Mouse (Mus musculus): ENCODE measurements around the gene Plppr5.

Gene Plppr5

DNA sequence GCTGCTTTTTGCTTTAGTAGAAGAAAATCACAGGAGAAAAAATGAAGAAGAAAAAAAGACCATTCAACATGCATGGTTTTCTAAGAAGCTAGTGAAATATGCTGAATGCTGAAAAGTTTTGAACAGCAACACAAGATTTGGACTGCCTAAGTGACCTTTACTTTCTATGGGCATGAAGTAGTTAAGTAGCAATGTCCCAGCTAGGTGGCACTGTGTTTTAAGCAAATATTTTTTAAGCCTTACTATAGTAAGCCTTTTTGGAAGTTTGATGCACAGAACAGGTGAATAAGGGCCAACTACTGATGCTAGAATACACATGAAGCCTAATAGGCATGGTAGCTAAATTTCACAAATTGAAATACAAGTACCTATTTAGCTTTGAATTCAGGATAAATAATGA, 134.2 kb downstream of the Plppr5 start:
- DNase-seq (ENCODE audit: low read depth) = no peak

GRCm38 (mm10) chr3:117716534-117717280, 142.1 kb downstream of the Plppr5 start:
- no peak for DNase-seq (ENCODE audit: low read depth)

DNA sequence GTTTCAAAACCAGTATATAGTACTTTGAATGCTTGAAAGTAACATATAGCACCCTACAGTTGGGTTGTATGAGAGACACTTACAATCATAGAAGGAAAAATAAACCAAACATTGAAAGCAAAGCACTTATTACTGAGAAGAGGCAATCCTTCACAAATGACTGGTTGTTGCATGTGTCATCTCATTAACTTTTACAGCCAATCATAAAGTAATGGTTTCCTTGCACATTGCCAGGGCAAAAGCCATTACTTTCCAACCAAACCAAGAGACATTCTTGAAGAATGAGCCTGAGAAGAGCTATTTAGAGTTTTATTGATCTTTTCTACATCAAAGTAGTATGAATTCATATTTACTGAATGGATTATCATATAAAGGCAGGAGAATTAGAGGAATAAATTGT, 148.8 kb downstream of the Plppr5 start:
- no peak for DNase-seq (ENCODE audit: low read depth)

DNA sequence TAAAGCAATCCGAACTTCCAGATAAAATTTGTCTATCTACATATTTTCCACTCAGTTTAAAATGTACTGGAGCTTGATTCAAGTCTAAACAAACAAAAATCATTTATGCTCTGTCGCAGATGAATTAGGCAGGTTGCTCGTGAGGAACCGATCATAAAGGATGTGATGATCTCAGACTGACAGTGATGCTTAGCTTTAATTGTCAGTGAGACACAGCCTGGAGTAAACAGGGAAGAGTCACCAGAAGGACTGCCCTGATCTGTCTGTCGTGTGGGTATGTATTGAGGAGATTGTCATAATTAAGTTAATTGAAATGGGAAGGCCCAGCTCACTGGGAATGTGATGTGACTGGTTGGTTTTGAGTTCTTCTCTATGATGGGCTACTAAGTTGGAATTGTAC, 149.9 kb downstream of the Plppr5 start:
- no peak for DNase-seq (ENCODE audit: low read depth)

GRCm38 (mm10) chr3:117725501-117725900, 150.9 kb downstream of the Plppr5 start:
- no peak for DNase-seq (ENCODE audit: low read depth)

DNA sequence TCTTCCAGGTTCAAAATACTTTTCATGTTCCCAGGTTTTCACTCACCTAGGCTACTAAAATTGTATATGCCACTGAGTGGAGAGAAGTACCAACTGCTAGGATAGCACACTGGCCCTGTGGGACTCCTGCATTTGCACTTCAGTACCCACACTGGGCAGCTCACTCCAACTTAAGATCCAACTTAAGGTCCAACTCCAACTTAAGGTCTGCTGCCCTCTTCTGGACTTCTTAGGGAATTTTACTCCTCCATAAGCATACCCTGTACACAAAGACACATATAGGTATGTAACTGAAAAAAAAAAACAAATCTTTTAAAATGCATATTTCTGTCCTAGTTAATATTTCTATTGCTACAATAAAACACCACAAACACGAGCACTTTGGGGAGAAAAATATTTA, 153.5 kb downstream of the Plppr5 start:
- no peak for DNase-seq (ENCODE audit: low read depth)

DNA sequence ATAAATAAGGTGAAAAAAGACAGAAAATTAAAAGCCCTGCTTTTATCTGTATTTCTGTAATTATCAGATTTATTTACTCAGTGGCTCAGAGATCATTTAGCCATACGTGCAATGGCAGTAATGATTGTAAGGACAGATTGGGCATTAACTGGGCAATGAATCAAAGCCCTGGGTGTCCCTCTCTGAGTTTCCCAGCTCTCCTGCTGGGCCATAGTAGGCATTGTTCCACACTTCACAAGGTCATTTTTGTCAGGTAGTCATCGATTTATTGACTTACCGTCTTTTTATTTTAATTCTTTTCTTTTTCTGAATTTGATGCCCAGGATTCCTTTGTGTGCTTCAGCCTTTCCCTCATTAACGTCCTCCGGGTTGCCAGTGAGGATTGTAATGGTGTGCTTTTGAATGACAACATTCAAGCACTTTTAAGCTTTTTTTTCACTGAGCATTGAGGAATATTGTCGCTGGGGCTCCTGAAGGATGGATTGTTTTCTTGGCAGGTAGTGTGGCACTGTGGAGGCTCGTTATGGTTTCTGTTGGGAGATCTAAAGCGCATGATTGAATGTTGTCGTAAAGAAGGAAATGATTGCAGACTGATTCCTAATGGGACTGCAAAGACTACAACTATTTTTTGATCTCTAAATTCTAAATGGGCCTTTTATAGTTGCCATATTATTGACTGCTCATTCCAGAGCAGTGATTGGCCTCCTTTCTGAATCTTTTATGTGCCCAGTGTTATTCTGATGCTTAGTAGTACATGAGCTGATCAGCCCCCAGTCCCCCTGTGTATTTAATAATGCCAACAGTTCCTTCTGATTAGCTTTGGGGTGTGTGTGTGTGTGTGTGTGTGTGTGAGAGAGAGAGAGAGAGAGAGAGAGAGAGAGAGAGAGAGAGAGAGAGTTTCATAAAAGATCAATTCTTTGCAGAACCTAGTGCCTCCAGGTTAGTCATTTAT, 154.8 kb downstream of the Plppr5 start:
- no peak for DNase-seq (ENCODE audit: low read depth)

- no peak for DNase-seq (ENCODE audit: low read depth)
These were observed 156.9 kb downstream of the Plppr5 start for GRCm38 (mm10) chr3:117731545-117731944.

GRCm38 (mm10) chr3:117732661-117733060, 158.0 kb downstream of the Plppr5 start:
- DNase-seq (ENCODE audit: low read depth) = no peak

Data from naive thymus-derived CD4-positive, alpha-beta T cell, adult 2 months (primary cell).